Mouse (Mus musculus): ENCODE data around the gene Slamf6. TPM values are rescaled to one million over a fixed set of nuclear protein-coding genes. Genes with fewer than 3 reads are reported as not detected.

Slamf6 gene
- polyA plus RNA-seq, 1 experiment = 0.90 TPM

- Histone ChIP-seq H3K4me1 (ENCODE audit: control insufficient read depth, insufficient read depth, insufficient read length, low read length) (no peaks in the 10 kb centered on the region), H3K27ac (ENCODE audit: insufficient read depth, low read depth, low read length) (no peak overlapping the region), H3K27me3 (ENCODE audit: control insufficient read depth, insufficient read depth, low read length) (no peaks in the 10 kb centered on the region), H3K36me3 (ENCODE audit: control insufficient read depth, insufficient read depth, low read length) (no peaks in the 10 kb centered on the region), H3K4me3 (ENCODE audit: low read depth, low read length) (no peak overlapping the region)
- no peak for TF ChIP-seq POLR2A (IDR thresholded peaks at IDR 0.05; ENCODE audit: low read depth, low read length)
- TF ChIP-seq CTCF (IDR thresholded peaks at IDR 0.05; ENCODE audit: extremely low read depth, insufficient read length, insufficient replicate concordance, low read depth, low read length) = no peak
- WGBS = 56% methylated on average over 3 of the region's 3 CpGs
These were observed 66.2 kb downstream of the Slamf6 start for GRCm38 (mm10) chr1:171983372-171984001.

GRCm38 (mm10) chr1:171984121-171984520 is 66.8 kb downstream of the Slamf6 start:
- Histone ChIP-seq H3K36me3 (ENCODE audit: control insufficient read depth, insufficient read depth, low read length) (no peaks in the 10 kb centered on the region), H3K27me3 (ENCODE audit: control insufficient read depth, insufficient read depth, low read length) (no peaks in the 10 kb centered on the region), H3K4me1 (ENCODE audit: control insufficient read depth, insufficient read depth, insufficient read length, low read length) (no peaks in the 10 kb centered on the region), H3K4me3 (ENCODE audit: low read depth, low read length) (no peak overlapping the region), H3K27ac (ENCODE audit: insufficient read depth, low read depth, low read length) (no peak overlapping the region)
- no peak for TF ChIP-seq CTCF (IDR thresholded peaks at IDR 0.05; ENCODE audit: extremely low read depth, insufficient read length, insufficient replicate concordance, low read depth, low read length)
- TF ChIP-seq POLR2A (IDR thresholded peaks at IDR 0.05; ENCODE audit: low read depth, low read length) = no peak
- WGBS = 100% methylated on average over 1 of the region's 1 CpGs

GRCm38 (mm10) chr1:171991883-171992282 is 74.6 kb downstream of the Slamf6 start:
- Histone ChIP-seq H3K36me3 (ENCODE audit: control insufficient read depth, insufficient read depth, low read length) (no peaks in the 10 kb centered on the region), H3K27me3 (ENCODE audit: control insufficient read depth, insufficient read depth, low read length) (no peaks in the 10 kb centered on the region), H3K27ac (ENCODE audit: insufficient read depth, low read depth, low read length) (no peak overlapping the region), H3K4me1 (ENCODE audit: control insufficient read depth, insufficient read depth, insufficient read length, low read length) (no peaks in the 10 kb centered on the region), H3K4me3 (ENCODE audit: low read depth, low read length) (no peak overlapping the region)
- WGBS = 76% methylated on average over 2 of the region's 2 CpGs
- TF ChIP-seq CTCF (IDR thresholded peaks at IDR 0.05; ENCODE audit: extremely low read depth, insufficient read length, insufficient replicate concordance, low read depth, low read length) (no peak), POLR2A (IDR thresholded peaks at IDR 0.05; ENCODE audit: low read depth, low read length) (no peak)

GRCm38 (mm10) chr1:171992901-171993530 is 75.7 kb downstream of the Slamf6 start:
- Histone ChIP-seq H3K36me3 (ENCODE audit: control insufficient read depth, insufficient read depth, low read length) (no peaks in the 10 kb centered on the region), H3K27ac (ENCODE audit: insufficient read depth, low read depth, low read length) (no peak overlapping the region), H3K4me3 (ENCODE audit: low read depth, low read length) (no peak overlapping the region), H3K27me3 (ENCODE audit: control insufficient read depth, insufficient read depth, low read length) (no peaks in the 10 kb centered on the region), H3K4me1 (ENCODE audit: control insufficient read depth, insufficient read depth, insufficient read length, low read length) (no peaks in the 10 kb centered on the region)
- WGBS = 74% methylated on average over 4 of the region's 4 CpGs
- TF ChIP-seq POLR2A (IDR thresholded peaks at IDR 0.05; ENCODE audit: low read depth, low read length) (no peak), CTCF (IDR thresholded peaks at IDR 0.05; ENCODE audit: extremely low read depth, insufficient read length, insufficient replicate concordance, low read depth, low read length) (no peak)

GRCm38 (mm10) chr1:171994501-171994900 is 77.2 kb downstream of the Slamf6 start:
- Histone ChIP-seq H3K4me1 (ENCODE audit: control insufficient read depth, insufficient read depth, insufficient read length, low read length) (no peaks in the 10 kb centered on the region), H3K4me3 (ENCODE audit: low read depth, low read length) (no peak overlapping the region), H3K36me3 (ENCODE audit: control insufficient read depth, insufficient read depth, low read length) (no peaks in the 10 kb centered on the region), H3K27ac (ENCODE audit: insufficient read depth, low read depth, low read length) (no peak overlapping the region), H3K27me3 (ENCODE audit: control insufficient read depth, insufficient read depth, low read length) (no peaks in the 10 kb centered on the region)
- WGBS = 79% methylated on average over 2 of the region's 2 CpGs
- no peak for TF ChIP-seq CTCF (IDR thresholded peaks at IDR 0.05; ENCODE audit: extremely low read depth, insufficient read length, insufficient replicate concordance, low read depth, low read length)
- no peak for TF ChIP-seq POLR2A (IDR thresholded peaks at IDR 0.05; ENCODE audit: low read depth, low read length)

GRCm38 (mm10) chr1:171994918-171995715 is 77.8 kb downstream of the Slamf6 start:
- H3K4me3 ChIP-seq (ENCODE audit: low read depth, low read length) = no peak overlapping the region
- H3K27ac ChIP-seq (ENCODE audit: insufficient read depth, low read depth, low read length) = no peak overlapping the region
- no peaks in the 10 kb centered on the region for H3K36me3 ChIP-seq (ENCODE audit: control insufficient read depth, insufficient read depth, low read length)
- H3K4me1 ChIP-seq (ENCODE audit: control insufficient read depth, insufficient read depth, insufficient read length, low read length) = no peaks in the 10 kb centered on the region
- 73% methylated on average over 11 of the region's 11 CpGs for WGBS
- TF ChIP-seq POLR2A (IDR thresholded peaks at IDR 0.05; ENCODE audit: low read depth, low read length) = no peak
- TF ChIP-seq CTCF (IDR thresholded peaks at IDR 0.05; ENCODE audit: extremely low read depth, insufficient read length, insufficient replicate concordance, low read depth, low read length) = no peak
- H3K27me3 ChIP-seq (ENCODE audit: control insufficient read depth, insufficient read depth, low read length) = no peaks in the 10 kb centered on the region

GRCm38 (mm10) chr1:171996701-171997100 is 79.4 kb downstream of the Slamf6 start:
- H3K36me3 ChIP-seq (ENCODE audit: control insufficient read depth, insufficient read depth, low read length) = no peaks in the 10 kb centered on the region
- no peaks in the 10 kb centered on the region for H3K27me3 ChIP-seq (ENCODE audit: control insufficient read depth, insufficient read depth, low read length)
- no peak overlapping the region for H3K4me3 ChIP-seq (ENCODE audit: low read depth, low read length)
- no peak overlapping the region for H3K27ac ChIP-seq (ENCODE audit: insufficient read depth, low read depth, low read length)
- 74% methylated on average over 7 of the region's 7 CpGs for WGBS
- H3K4me1 ChIP-seq (ENCODE audit: control insufficient read depth, insufficient read depth, insufficient read length, low read length) = no peaks in the 10 kb centered on the region
- TF ChIP-seq CTCF (IDR thresholded peaks at IDR 0.05; ENCODE audit: extremely low read depth, insufficient read length, insufficient replicate concordance, low read depth, low read length) = no peak

Measured in small intestine, adult 2 months (tissue).